Mouse (Mus musculus) brain, embryonic 14.5 days (tissue): Measurements from ENCODE around the gene Pgap2. TPM values are rescaled to one million over a fixed set of nuclear protein-coding genes. Genes with fewer than 3 reads are reported as not detected.
"Not testable (repeated sequence)": the region's sequence is repeated elsewhere in the genome, so short reads cannot be mapped to it uniquely, and the experiment has no call there.

ENCODE experiments used
- DNase-seq: peaks from one replicate; pipeline ENCODE4 v3.0.0-alpha.2; 2011; ENCODE audit warnings: low read depth
- CTCF ChIP-seq: fragments of 200-500 bp; IDR thresholded peaks from 2 replicates; pipeline ENCODE4 v1.5.1; 2012; ENCODE audit warnings: inconsistent platforms, mild to moderate bottlenecking, moderate library complexity, borderline replicate concordance; ENCODE audit not compliant: insufficient read depth, insufficient read length; ENCODE audit errors: extremely low read depth
- POLR2A ChIP-seq: fragments of 200-500 bp; IDR thresholded peaks from 2 replicates; pipeline ENCODE4 v1.6.1; 2012; ENCODE audit warnings: mild to moderate bottlenecking, inconsistent platforms, borderline replicate concordance; ENCODE audit not compliant: poor library complexity, insufficient read depth, insufficient read length, severe bottlenecking; ENCODE audit errors: extremely low read depth
- polyA plus RNA-seq: library from polyadenylated mRNA; depleted of rRNA; stranded (reverse); fragments of >200 nt; gene quantifications from 2 replicates; pipeline ENCODE4 v1.2.3, GENCODE M21; 2012

The Pgap2 gene
- polyA plus RNA-seq, 1 experiment, result 59.4 TPM

GRCm38 (mm10) chr7:102256636-102257035, 46.6 kb downstream of the Pgap2 start:
- no peak for DNase-seq
- TF ChIP-seq POLR2A, result no peak
- no peak for TF ChIP-seq CTCF

GRCm38 (mm10) chr7:102258189-102258588, 48.2 kb downstream of the Pgap2 start:
- peak; percentile 83 for DNase-seq
- TF ChIP-seq CTCF, result peak; percentile 70; the same call in 1 of the 2 replicates
- TF ChIP-seq POLR2A, result no peak

GRCm38 (mm10) chr7:102258753-102259152, 48.7 kb downstream of the Pgap2 start:
- no peak for TF ChIP-seq POLR2A
- TF ChIP-seq CTCF, result no peak
- DNase-seq, result no peak

- TF ChIP-seq POLR2A, result no peak
- no peak for TF ChIP-seq CTCF
- no peak for DNase-seq
These were observed 49.9 kb downstream of the Pgap2 start for GRCm38 (mm10) chr7:102259716-102260479.

- TF ChIP-seq POLR2A (no peak), CTCF (no peak)
- no peak for DNase-seq
These were observed 50.5 kb downstream of the Pgap2 start for GRCm38 (mm10) chr7:102260518-102260917.

- TF ChIP-seq POLR2A, result no peak
- TF ChIP-seq CTCF, result no peak
- no peak for DNase-seq
These were observed 53.0 kb downstream of the Pgap2 start for GRCm38 (mm10) chr7:102263020-102263419.

- DNase-seq, result not testable (repeated sequence)
These were observed 56.0 kb downstream of the Pgap2 start for GRCm38 (mm10) chr7:102266021-102266400.

- no peak for DNase-seq
- no peak for TF ChIP-seq CTCF
- TF ChIP-seq POLR2A, result no peak
These were observed 56.5 kb downstream of the Pgap2 start for GRCm38 (mm10) chr7:102266401-102267042.

- peak; percentile 20; the same call in 1 of the 2 replicates for TF ChIP-seq POLR2A
- TF ChIP-seq CTCF, result peak; percentile 88
- peak; percentile 96 for DNase-seq
These were observed 57.1 kb downstream of the Pgap2 start for GRCm38 (mm10) chr7:102267113-102267579.

GRCm38 (mm10) chr7:102267601-102268394, 57.8 kb downstream of the Pgap2 start, which contains the start of gene Stim1:
TSS of gene Stim1 (plus strand) at chr7:102267806.
- TF ChIP-seq POLR2A (no peak), CTCF (no peak)
- DNase-seq, result peak; percentile 60

- peak; percentile 13 for DNase-seq
- TF ChIP-seq CTCF, result no peak
- no peak for TF ChIP-seq POLR2A
These were observed 58.4 kb downstream of the Pgap2 start for GRCm38 (mm10) chr7:102268395-102268748.

GRCm38 (mm10) chr7:102272422-102272948, 62.5 kb downstream of the Pgap2 start:
- TF ChIP-seq CTCF (no peak), POLR2A (no peak)
- no peak for DNase-seq
